Mouse (Mus musculus) CD4-positive helper T cell, adult 2 months (primary cell): ENCODE measurements around the gene Fnbp1.

Experiments used
- DNase-seq: peaks from one replicate; pipeline ENCODE4 v3.0.0-alpha.2; 2012; ENCODE audit warnings: low read depth, missing footprints, low spot score

The Fnbp1 gene

GRCm38 (mm10) chr2:31127219-31127618, 14.6 kb downstream of the Fnbp1 start:
- DNase-seq = no peak

GRCm38 (mm10) chr2:31126048-31126447, 15.8 kb downstream of the Fnbp1 start:
- no peak for DNase-seq

- DNase-seq = no peak
Observed at GRCm38 (mm10) chr2:31125156-31125555, 16.7 kb downstream of the Fnbp1 start.

GRCm38 (mm10) chr2:31124694-31125093, 17.1 kb downstream of the Fnbp1 start:
- no peak for DNase-seq

GRCm38 (mm10) chr2:31123493-31123892, 18.3 kb downstream of the Fnbp1 start:
- no peak for DNase-seq

GRCm38 (mm10) chr2:31122806-31123205, 19.0 kb downstream of the Fnbp1 start:
- no peak for DNase-seq

- no peak for DNase-seq
Observed at GRCm38 (mm10) chr2:31121131-31121693, 20.6 kb downstream of the Fnbp1 start.

GRCm38 (mm10) chr2:31119795-31120194, 22.0 kb downstream of the Fnbp1 start:
- no peak for DNase-seq

GRCm38 (mm10) chr2:31118639-31119380, 23.0 kb downstream of the Fnbp1 start:
- DNase-seq = peak; percentile 75

- DNase-seq = peak; percentile 38
Observed at GRCm38 (mm10) chr2:31118211-31118610, 23.6 kb downstream of the Fnbp1 start.

GRCm38 (mm10) chr2:31115943-31116731, 25.7 kb downstream of the Fnbp1 start:
- peak; percentile 90 for DNase-seq

GRCm38 (mm10) chr2:31115091-31115942, 26.5 kb downstream of the Fnbp1 start:
- peak; percentile 70 for DNase-seq

- no peak for DNase-seq
Observed at GRCm38 (mm10) chr2:31114205-31114604, 27.6 kb downstream of the Fnbp1 start.

GRCm38 (mm10) chr2:31111685-31112084, 30.1 kb downstream of the Fnbp1 start:
- no peak for DNase-seq

- DNase-seq = no peak
Observed at GRCm38 (mm10) chr2:31109960-31110548, 31.8 kb downstream of the Fnbp1 start.

GRCm38 (mm10) chr2:31108186-31108585, 33.6 kb downstream of the Fnbp1 start:
- DNase-seq = peak; percentile 82

- DNase-seq = no peak
Observed at GRCm38 (mm10) chr2:31106621-31107320, 35.0 kb downstream of the Fnbp1 start.

GRCm38 (mm10) chr2:31106004-31106403, 35.8 kb downstream of the Fnbp1 start:
- DNase-seq = no peak

- DNase-seq = no peak
Observed at GRCm38 (mm10) chr2:31105279-31105678, 36.5 kb downstream of the Fnbp1 start.

GRCm38 (mm10) chr2:31103321-31103720, 38.5 kb downstream of the Fnbp1 start:
- no peak for DNase-seq

- DNase-seq = no peak
Observed at GRCm38 (mm10) chr2:31101285-31101684, 40.5 kb downstream of the Fnbp1 start.
